31 mouse cellular contexts compared by ENCODE assay signal in the genomic region with DNA sequence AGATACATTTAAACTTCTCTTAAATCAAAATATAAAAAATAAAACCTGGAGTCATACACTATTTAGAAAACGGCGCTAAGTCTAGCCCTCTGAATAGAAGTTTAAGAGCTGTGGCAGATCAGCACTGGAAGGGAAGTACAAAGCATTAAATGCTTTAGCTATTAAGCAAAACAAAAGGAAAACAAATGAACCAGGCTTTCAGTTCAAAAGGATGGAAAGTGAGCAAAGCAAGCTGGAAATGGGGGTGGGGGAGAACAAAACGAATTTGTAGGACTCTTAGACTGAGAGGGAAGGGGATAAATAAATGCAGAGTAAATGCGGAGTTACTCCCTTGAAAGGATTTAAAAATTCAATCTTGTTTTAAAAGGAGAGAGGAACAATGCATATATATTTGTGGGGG.
A peak's percentile ranks its signal among the peaks of the same experiment; 100 is the strongest.
DNase-seq lines count a peak whose midpoint lies in the region; ATAC-seq lines count a peak whose summit lies in the region.
"Had no signal": no experiment of that assay in that cellular context is flagged by ENCODE, and none has a peak within 500 bp of the region (broad histone marks: within the 10 kb centered on the region; RNA-seq: fewer than 3 reads in every experiment).

No protein-coding gene starts in this region.

- H3K9me3 ChIP-seq in hindbrain, embryonic 13.5 days = no peaks in the 10 kb centered on the region
- H3K9me3 ChIP-seq in hindbrain, embryonic 16.5 days (ENCODE audit: control insufficient read depth, low read length) = no peaks in the 10 kb centered on the region
- H3K9me3 ChIP-seq in midbrain, embryonic 11.5 days (ENCODE audit: control insufficient read depth, low read length) = no peaks in the 10 kb centered on the region
- H3K9me3 ChIP-seq in midbrain, embryonic 10.5 days (replicated peaks) = no peaks in the 10 kb centered on the region
- H3K9me3 ChIP-seq: embryonic facial prominence, embryonic 13.5 days; forebrain, embryonic 10.5 days; heart, embryonic 12.5 days; neural tube, embryonic 12.5 days had no signal

- H3K4me3 ChIP-seq in hindbrain, embryonic 13.5 days = no peak overlapping the region
- no peak overlapping the region for H3K4me3 ChIP-seq in hindbrain, embryonic 16.5 days (ENCODE audit: low read length)
- no peak overlapping the region for H3K4me3 ChIP-seq in midbrain, embryonic 11.5 days (ENCODE audit: low read depth, low read length)
- no peak overlapping the region for H3K4me3 ChIP-seq in midbrain, embryonic 10.5 days
- H3K4me3 ChIP-seq: embryonic facial prominence, embryonic 13.5 days; forebrain, embryonic 10.5 days; heart, adult 2 months; heart, embryonic 12.5 days; liver, embryonic 12.5 days; megakaryocyte, embryonic 14.5 days; neural tube, embryonic 12.5 days had no signal

- no peak overlapping the region for H3K4me2 ChIP-seq in hindbrain, embryonic 13.5 days
- no peak overlapping the region for H3K4me2 ChIP-seq in hindbrain, embryonic 16.5 days (ENCODE audit: low read length)
- no peak overlapping the region for H3K4me2 ChIP-seq in midbrain, embryonic 11.5 days
- H3K4me2 ChIP-seq: embryonic facial prominence, embryonic 13.5 days; heart, embryonic 12.5 days; liver, embryonic 12.5 days; neural tube, embryonic 12.5 days had no signal

- ATAC-seq in hindbrain, embryonic 13.5 days (ENCODE audit: low FRiP score) = no peak
- no peak for ATAC-seq in hindbrain, embryonic 16.5 days
- no peak for ATAC-seq in midbrain, embryonic 11.5 days (ENCODE audit: low FRiP score)
- no peak for ATAC-seq in megakaryocyte, adult 5-6 weeks (ENCODE audit: poor library complexity, severe bottlenecking)
- ATAC-seq: CD4-positive, CD25-positive, alpha-beta regulatory T cell, adult 4 months; intestine, postnatal 0 days; liver, embryonic 12.5 days; liver, postnatal 0 days had no signal

- no peaks in the 10 kb centered on the region for H3K36me3 ChIP-seq in hindbrain, embryonic 13.5 days
- H3K36me3 ChIP-seq in hindbrain, embryonic 16.5 days (ENCODE audit: control insufficient read depth, insufficient read depth, low read length) = no peaks in the 10 kb centered on the region
- H3K36me3 ChIP-seq in midbrain, embryonic 11.5 days (ENCODE audit: control insufficient read depth, insufficient read depth, low read length) = no peaks in the 10 kb centered on the region
- no peaks in the 10 kb centered on the region for H3K36me3 ChIP-seq in midbrain, embryonic 10.5 days
- H3K36me3 ChIP-seq: embryonic facial prominence, embryonic 13.5 days; forebrain, embryonic 10.5 days; heart, embryonic 12.5 days; liver, embryonic 12.5 days; neural tube, embryonic 12.5 days had no signal

- DNase-seq in midbrain, embryonic 11.5 days (ENCODE audit: low spot score, missing footprints) = peak; percentile 77
- DNase-seq in midbrain, embryonic 10.5 days (ENCODE audit: low spot score) = no peak
- DNase-seq in R1 (ENCODE audit: low read depth, low spot score) = peak; percentile 17
- DNase-seq in frontal cortex, postnatal 25 days (ENCODE audit: low spot score in 2 of 2) = no peak
- DNase-seq: adrenal gland, postnatal 14 days; cerebellum, adult 18-20 months; cerebellum, postnatal 10 days; gastrocnemius, postnatal 25 days; heart, adult 2 months; heart, postnatal 4 days; kidney, adult 9 months; kidney, postnatal 25 days; layer of hippocampus, postnatal 36 days; left cerebral cortex, postnatal 4 days; liver, postnatal 0 days; lung, postnatal 36 days; midbrain, embryonic 14.5 days; right cerebral cortex, postnatal 4 days; thymus, adult 2 months; thymus, postnatal 36 days had no signal

- 27% methylated on average over 4 of the region's 4 CpGs for WGBS in hindbrain, embryonic 13.5 days
- WGBS in hindbrain, embryonic 16.5 days = 22% methylated on average over 4 of the region's 4 CpGs
- 22% methylated on average over 4 of the region's 4 CpGs for WGBS in midbrain, embryonic 11.5 days
- WGBS in midbrain, embryonic 10.5 days = 24% methylated on average over 4 of the region's 4 CpGs

- H3K27ac ChIP-seq in hindbrain, embryonic 13.5 days = peak overlapping the region; percentile 35; the same call in 1 of the 2 replicates
- no peak overlapping the region for H3K27ac ChIP-seq in hindbrain, embryonic 16.5 days (ENCODE audit: low read depth, low read length)
- H3K27ac ChIP-seq in midbrain, embryonic 11.5 days (ENCODE audit: low read depth, low read length) = no peak overlapping the region
- H3K27ac ChIP-seq in midbrain, embryonic 10.5 days (replicated peaks) = no peak overlapping the region
- H3K27ac ChIP-seq: embryonic facial prominence, embryonic 13.5 days; forebrain, embryonic 10.5 days; heart, adult 2 months; liver, embryonic 12.5 days; neural tube, embryonic 12.5 days had no signal

- H3K27me3 ChIP-seq in hindbrain, embryonic 13.5 days = no peaks in the 10 kb centered on the region
- H3K27me3 ChIP-seq in hindbrain, embryonic 16.5 days (replicated peaks; ENCODE audit: control insufficient read depth, insufficient read depth, low read length) = no peaks in the 10 kb centered on the region
- H3K27me3 ChIP-seq in midbrain, embryonic 11.5 days (ENCODE audit: control insufficient read depth, insufficient read depth, low read length) = no peaks in the 10 kb centered on the region
- H3K27me3 ChIP-seq in midbrain, embryonic 10.5 days (ENCODE audit: low read depth, poor library complexity, severe bottlenecking) = no peaks in the 10 kb centered on the region
- H3K27me3 ChIP-seq: embryonic facial prominence, embryonic 13.5 days; heart, embryonic 12.5 days; liver, embryonic 12.5 days; megakaryocyte, embryonic 14.5 days; neural tube, embryonic 12.5 days had no signal

- H3K4me1 ChIP-seq in hindbrain, embryonic 13.5 days (replicated peaks) = peaks cover 11% of the 10 kb centered on the region
- H3K4me1 ChIP-seq in hindbrain, embryonic 16.5 days (ENCODE audit: control insufficient read depth, insufficient read depth, low read depth, low read length) = no peaks in the 10 kb centered on the region
- H3K4me1 ChIP-seq in midbrain, embryonic 11.5 days (ENCODE audit: control insufficient read depth, insufficient read depth, low read length) = no peaks in the 10 kb centered on the region; the same call in 1 of the 2 replicates
- H3K4me1 ChIP-seq in midbrain, embryonic 10.5 days = peaks cover 6% of the 10 kb centered on the region
- H3K4me1 ChIP-seq: embryonic facial prominence, embryonic 13.5 days; heart, embryonic 12.5 days; liver, embryonic 12.5 days; megakaryocyte, embryonic 14.5 days; neural tube, embryonic 12.5 days had no signal

- no peak overlapping the region for H3K9ac ChIP-seq in hindbrain, embryonic 13.5 days
- no peak overlapping the region for H3K9ac ChIP-seq in hindbrain, embryonic 16.5 days (ENCODE audit: low read depth, low read length)
- H3K9ac ChIP-seq in midbrain, embryonic 11.5 days (ENCODE audit: low read length) = no peak overlapping the region
- H3K9ac ChIP-seq: embryonic facial prominence, embryonic 13.5 days; heart, embryonic 12.5 days; liver, embryonic 12.5 days; liver, postnatal 0 days; neural tube, embryonic 12.5 days had no signal

Comparison
In these comparisons a context has a peak if more than half of its experiments do, and no peak if none do; other contexts are left out.
1. DNase-seq: peak in midbrain, embryonic 11.5 days (single experiment) and R1 (single experiment); none in midbrain, embryonic 10.5 days (single experiment) and frontal cortex, postnatal 25 days (0 of 2).